Mouse (Mus musculus) intestine, postnatal 0 days (tissue): Measurements from ENCODE around the gene Ubac2. TPM values are rescaled to one million over a fixed set of nuclear protein-coding genes. Genes with fewer than 3 reads are reported as not detected.
A peak's percentile ranks its signal among the peaks of the same experiment; 100 is the strongest.

Source experiments
- ATAC-seq: fragments of 200-750 bp; cut with Nextera tagmentation; 2 replicates; pipeline ENCODE4 v1.8.0; 2017; ENCODE audit warnings: mild to moderate bottlenecking, moderate TSS enrichment, moderate library complexity
- H3K27ac ChIP-seq: fragments of 300-500 bp; sonication (generic); 2 replicates; pipeline ENCODE4 v1.5.1; 2014; ENCODE audit warnings: mild to moderate bottlenecking, low read depth, low read length, moderate library complexity
- H3K27me3 ChIP-seq: fragments of 300-500 bp; sonication (generic); replicated peaks from 2 replicates; pipeline ENCODE4 v1.6.1; 2014; ENCODE audit warnings: low read length, mixed read lengths; ENCODE audit not compliant: control insufficient read depth, insufficient read depth
- H3K36me3 ChIP-seq: fragments of 300-500 bp; sonication (generic); 2 replicates; pipeline ENCODE4 v1.6.1; 2014; ENCODE audit warnings: mild to moderate bottlenecking, moderate library complexity; ENCODE audit not compliant: control insufficient read depth, insufficient read depth
- H3K4me1 ChIP-seq: fragments of 300-500 bp; sonication (generic); replicated peaks from 2 replicates; pipeline ENCODE4 v1.6.1; 2014; ENCODE audit warnings: antibody characterized with exemption, low read length, mixed read lengths; ENCODE audit not compliant: control insufficient read depth, insufficient read depth
- H3K4me2 ChIP-seq: fragments of 300-500 bp; sonication (generic); replicated peaks from 2 replicates; pipeline ENCODE4 v1.6.1; 2014; ENCODE audit warnings: low read depth, mild to moderate bottlenecking, moderate library complexity
- H3K4me3 ChIP-seq: fragments of 300-500 bp; sonication (generic); 2 replicates; pipeline ENCODE4 v1.5.1; 2014; ENCODE audit warnings: low read depth, low read length
- H3K9ac ChIP-seq: fragments of 300-500 bp; sonication (generic); 2 replicates; pipeline ENCODE4 v1.6.1; 2014; ENCODE audit warnings: mild to moderate bottlenecking, low read depth, low read length
- H3K9me3 ChIP-seq: fragments of 300-500 bp; sonication (generic); 2 replicates; pipeline ENCODE4 v1.6.1; 2016; ENCODE audit warnings: mixed run types; ENCODE audit not compliant: control insufficient read depth
- CTCF ChIP-seq: sonication (generic); IDR thresholded peaks from 2 replicates; pipeline ENCODE4 v1.5.1; 2016; ENCODE audit warnings: low read depth, mild to moderate bottlenecking, control low read depth, antibody characterized with exemption, moderate library complexity
- WGBS: fragments of 180-500 bp; shearing (Covaris S2); extraction: QIAGEN DNeasy Blood & Tissue Kit; methylation state at CpG from one replicate; pipeline ENCODE4 v1.1.7; 2014; 5-methylcytosine and 5-hydroxymethylcytosine counted together
- polyA plus RNA-seq: library from polyadenylated mRNA; unstranded; fragments of >200 nt; fragmentation: Nextera tagmentation; extraction: Ambion mirVana; gene quantifications from 2 replicates; pipeline ENCODE4 v1.2.1, GENCODE M21; 2015

Gene Ubac2
- polyA plus RNA-seq, 1 experiment from 2014 or later: 39.2 TPM

DNA sequence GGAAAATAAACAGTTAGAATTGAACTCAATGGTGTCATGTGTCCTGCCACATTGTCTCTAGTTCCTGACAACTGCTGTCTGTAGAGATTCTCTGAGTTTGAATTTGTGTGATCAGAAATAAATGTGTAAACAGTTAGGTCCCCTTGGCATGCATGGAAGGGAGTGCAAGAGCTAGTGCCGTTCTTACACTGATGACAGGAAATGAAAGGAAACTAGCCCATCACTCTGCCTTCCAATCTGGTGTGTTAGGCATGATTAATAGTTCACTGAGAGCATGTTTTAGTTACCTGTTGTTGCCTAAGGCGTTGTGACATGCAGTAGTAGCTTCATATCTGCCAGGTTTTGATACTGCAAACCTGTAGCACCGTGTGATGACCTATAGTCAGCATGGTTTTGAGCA is 69.5 kb downstream of the Ubac2 start:
- WGBS: 85% methylated on average over 3 of the region's 3 CpGs
- no peak overlapping the region for H3K4me3 ChIP-seq
- H3K4me2 ChIP-seq: no peak overlapping the region
- no peak overlapping the region for H3K9ac ChIP-seq
- H3K27ac ChIP-seq: no peak overlapping the region
- H3K36me3 ChIP-seq: no peaks in the 10 kb centered on the region
- H3K27me3 ChIP-seq: no peaks in the 10 kb centered on the region
- H3K9me3 ChIP-seq: no peaks in the 10 kb centered on the region
- no peak for TF ChIP-seq CTCF
- ATAC-seq: no peak
- H3K4me1 ChIP-seq: no peaks in the 10 kb centered on the region

DNA sequence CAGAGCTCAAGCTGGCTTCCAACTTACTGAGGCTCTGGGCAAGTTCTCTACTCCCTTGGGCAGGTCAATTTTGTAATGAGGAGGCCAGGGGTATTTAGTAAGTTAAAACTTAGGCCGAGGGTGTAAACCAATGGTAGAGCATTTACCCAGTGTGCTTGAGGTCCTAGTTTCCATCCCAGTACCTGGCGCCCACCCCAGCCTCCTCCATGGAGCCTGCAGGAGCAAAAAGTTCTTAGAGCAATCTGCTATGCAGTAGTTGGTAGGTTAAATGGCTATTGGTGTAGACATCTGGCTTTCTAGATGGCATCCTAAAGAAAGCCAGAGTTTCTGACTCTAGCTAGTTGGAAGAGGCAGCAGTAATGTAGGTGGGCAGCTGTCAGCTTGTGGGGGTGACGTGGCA is 71.0 kb downstream of the Ubac2 start:
- Histone ChIP-seq H3K27ac (no peak overlapping the region), H3K36me3 (no peaks in the 10 kb centered on the region), H3K4me2 (no peak overlapping the region), H3K4me1 (no peaks in the 10 kb centered on the region), H3K4me3 (no peak overlapping the region), H3K27me3 (no peaks in the 10 kb centered on the region), H3K9me3 (no peaks in the 10 kb centered on the region), H3K9ac (no peak overlapping the region)
- ATAC-seq: no peak
- 94% methylated on average over 3 of the region's 3 CpGs for WGBS
- no peak for TF ChIP-seq CTCF

DNA sequence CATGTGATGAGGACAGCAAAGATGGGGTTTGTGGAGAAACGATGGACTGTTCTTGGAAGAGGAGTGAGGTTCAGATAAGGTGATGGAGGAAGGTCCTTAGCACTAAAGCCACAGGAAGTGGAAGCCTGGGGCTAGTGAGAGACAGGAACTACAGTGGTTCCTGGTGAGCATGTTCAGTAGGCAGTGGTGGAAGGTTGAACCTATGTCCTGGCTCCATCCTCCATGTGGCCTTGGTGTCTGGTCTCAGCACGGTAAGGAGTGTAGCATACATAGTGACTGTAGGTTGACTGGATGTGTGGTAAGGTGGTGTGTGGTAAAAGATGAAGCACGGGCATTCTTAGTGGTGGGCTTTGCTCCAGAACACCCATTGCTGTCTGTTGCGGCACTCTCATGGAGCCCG is 71.5 kb downstream of the Ubac2 start:
- TF ChIP-seq CTCF: no peak
- WGBS: 91% methylated on average over 5 of the region's 5 CpGs
- Histone ChIP-seq H3K9ac (no peak overlapping the region), H3K4me3 (no peak overlapping the region), H3K27me3 (no peaks in the 10 kb centered on the region), H3K36me3 (no peaks in the 10 kb centered on the region), H3K9me3 (no peaks in the 10 kb centered on the region), H3K4me1 (no peaks in the 10 kb centered on the region), H3K27ac (no peak overlapping the region), H3K4me2 (no peak overlapping the region)
- no peak for ATAC-seq

DNA sequence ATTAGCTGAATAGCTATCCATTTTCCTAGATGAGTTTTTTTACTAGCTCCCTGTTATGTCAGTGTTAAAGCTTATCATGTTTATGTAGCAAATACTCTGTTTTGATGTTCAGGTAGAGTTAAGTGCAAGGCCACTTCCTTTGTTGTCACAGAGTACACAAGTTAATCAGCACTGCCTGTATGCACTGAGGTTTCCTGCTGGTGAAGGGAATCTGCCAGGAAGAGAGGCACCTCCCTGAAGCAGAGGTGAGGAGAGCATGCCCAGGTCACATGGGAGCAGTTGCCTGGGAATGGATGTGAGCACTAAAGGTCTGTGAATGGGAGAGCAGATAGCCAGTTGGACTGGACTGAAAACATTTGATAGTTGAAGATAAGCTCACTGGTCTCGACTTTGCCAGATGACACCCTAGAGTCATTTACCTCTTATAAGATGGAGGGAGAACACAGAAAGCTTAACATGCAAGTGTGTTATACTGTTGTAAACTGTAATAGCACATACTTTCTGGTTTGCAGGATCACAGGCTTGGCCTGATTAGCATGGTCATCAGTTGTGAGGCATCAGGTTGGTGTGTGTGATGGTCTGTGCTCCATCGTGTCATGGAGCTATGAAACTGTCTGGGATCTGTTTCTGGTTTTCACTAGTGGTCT is 73.1 kb downstream of the Ubac2 start:
- TF ChIP-seq CTCF: no peak
- 58% methylated on average over 2 of the region's 2 CpGs for WGBS
- H3K36me3 ChIP-seq: no peaks in the 10 kb centered on the region
- no peak overlapping the region for H3K4me2 ChIP-seq
- ATAC-seq: peak; percentile 72
- H3K27ac ChIP-seq: no peak overlapping the region
- H3K27me3 ChIP-seq: no peaks in the 10 kb centered on the region
- H3K9ac ChIP-seq: no peak overlapping the region
- H3K4me1 ChIP-seq: no peaks in the 10 kb centered on the region
- H3K9me3 ChIP-seq: no peaks in the 10 kb centered on the region
- no peak overlapping the region for H3K4me3 ChIP-seq

DNA sequence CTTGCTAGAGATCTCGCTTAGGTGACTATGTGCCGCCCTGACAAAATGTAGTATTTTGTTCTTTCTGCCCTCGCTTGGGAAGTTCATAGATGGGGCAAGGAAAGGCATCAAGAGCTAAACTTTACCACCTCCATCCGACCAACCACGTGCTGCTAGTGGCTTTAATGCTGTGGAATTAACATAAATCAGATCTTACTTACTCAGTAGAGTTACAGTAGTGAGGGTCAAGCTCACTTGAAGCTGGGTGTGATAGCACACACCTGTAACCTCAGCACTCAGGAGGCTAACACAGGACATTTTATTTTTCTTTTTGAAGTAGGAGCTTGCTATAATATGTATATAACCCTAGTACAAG is 73.6 kb downstream of the Ubac2 start:
- no peak for ATAC-seq
- Histone ChIP-seq H3K27ac (no peak overlapping the region), H3K9ac (no peak overlapping the region), H3K4me1 (no peaks in the 10 kb centered on the region), H3K36me3 (no peaks in the 10 kb centered on the region), H3K4me2 (no peak overlapping the region), H3K4me3 (no peak overlapping the region), H3K27me3 (no peaks in the 10 kb centered on the region), H3K9me3 (no peaks in the 10 kb centered on the region)
- TF ChIP-seq CTCF: no peak
- WGBS: 91% methylated on average over 5 of the region's 5 CpGs

DNA sequence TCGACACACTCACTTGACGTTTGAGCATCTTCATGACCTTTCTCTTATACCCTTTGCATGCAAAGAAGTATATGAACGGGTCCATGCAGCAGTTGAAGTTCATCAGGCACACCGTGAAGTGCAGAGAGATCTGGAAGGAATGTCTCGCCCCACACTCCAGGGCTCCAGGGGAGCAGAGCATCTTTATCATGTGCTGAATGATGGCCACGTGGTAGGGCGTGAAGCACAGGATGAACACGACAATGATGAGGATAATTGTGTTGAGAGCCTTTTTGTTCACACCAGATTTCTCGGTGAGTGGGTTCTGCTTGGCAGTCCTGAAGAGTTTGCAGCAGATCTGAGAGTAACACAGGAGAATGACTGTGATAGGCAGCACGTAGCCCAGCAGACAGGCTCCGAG is 75.7 kb downstream of the Ubac2 start:
- H3K4me1 ChIP-seq: no peaks in the 10 kb centered on the region
- WGBS: 94% methylated on average over 11 of the region's 11 CpGs
- ATAC-seq: no peak
- no peak overlapping the region for H3K4me3 ChIP-seq
- H3K27me3 ChIP-seq: no peaks in the 10 kb centered on the region
- no peak for TF ChIP-seq CTCF
- H3K36me3 ChIP-seq: no peaks in the 10 kb centered on the region
- H3K9ac ChIP-seq: no peak overlapping the region
- H3K27ac ChIP-seq: no peak overlapping the region
- H3K4me2 ChIP-seq: no peak overlapping the region
- no peaks in the 10 kb centered on the region for H3K9me3 ChIP-seq

DNA sequence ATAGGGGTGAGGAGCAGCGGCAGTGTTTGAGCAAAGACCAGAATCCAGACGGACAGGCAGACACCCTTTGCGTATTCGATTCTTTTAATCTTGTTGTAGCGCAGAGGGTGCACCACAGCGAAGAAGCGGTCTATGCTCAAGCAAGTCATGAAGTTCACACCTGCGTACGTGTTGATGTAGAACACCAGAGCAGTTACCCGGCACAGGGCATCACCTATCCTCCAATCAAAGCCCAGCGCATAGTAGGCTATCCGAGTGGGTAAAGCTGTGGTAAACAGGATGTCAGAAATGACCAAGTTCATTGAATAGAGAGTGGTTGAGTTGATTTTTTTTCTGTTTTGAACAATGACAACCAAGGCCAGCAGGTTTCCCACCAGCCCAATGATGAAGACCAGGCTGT is 76.2 kb downstream of the Ubac2 start:
- ATAC-seq: no peak
- no peak overlapping the region for H3K27ac ChIP-seq
- WGBS: 94% methylated on average over 12 of the region's 12 CpGs
- no peaks in the 10 kb centered on the region for H3K27me3 ChIP-seq
- no peaks in the 10 kb centered on the region for H3K4me1 ChIP-seq
- no peaks in the 10 kb centered on the region for H3K36me3 ChIP-seq
- H3K4me2 ChIP-seq: no peak overlapping the region
- TF ChIP-seq CTCF: no peak
- H3K9me3 ChIP-seq: no peaks in the 10 kb centered on the region
- H3K9ac ChIP-seq: no peak overlapping the region
- no peak overlapping the region for H3K4me3 ChIP-seq
